Mouse (Mus musculus): ENCODE results near the gene Cyb5r1. TPM values are rescaled to one million over a fixed set of nuclear protein-coding genes. Genes with fewer than 3 reads are reported as not detected.

Cyb5r1 gene
- polyA plus RNA-seq (2014; fragmentation: Illumina TruSeq; extraction: RNeasy Lipid Tissue Mini Kit (QIAGEN cat#74804); ENCODE audit: low read depth, low replicate concordance), result 27.2 TPM

GRCm38 (mm10) chr1:134405509-134406413 lies at the start of gene Cyb5r1:
Gene Cyb5r1, plus strand, starts transcription at chr1:134405559.

GRCm38 (mm10) chr1:134361857-134362212 lies 43.5 kb upstream of the Cyb5r1 start, which contains the start of gene Tmem183a:
Gene Tmem183a, minus strand, starts transcription at chr1:134361979.

GRCm38 (mm10) chr1:134385666-134386065 lies 19.7 kb upstream of the Cyb5r1 start, which contains the start of gene 4933406M09Rik:
Gene 4933406M09Rik, plus strand, starts transcription at chr1:134385940.

DNA sequence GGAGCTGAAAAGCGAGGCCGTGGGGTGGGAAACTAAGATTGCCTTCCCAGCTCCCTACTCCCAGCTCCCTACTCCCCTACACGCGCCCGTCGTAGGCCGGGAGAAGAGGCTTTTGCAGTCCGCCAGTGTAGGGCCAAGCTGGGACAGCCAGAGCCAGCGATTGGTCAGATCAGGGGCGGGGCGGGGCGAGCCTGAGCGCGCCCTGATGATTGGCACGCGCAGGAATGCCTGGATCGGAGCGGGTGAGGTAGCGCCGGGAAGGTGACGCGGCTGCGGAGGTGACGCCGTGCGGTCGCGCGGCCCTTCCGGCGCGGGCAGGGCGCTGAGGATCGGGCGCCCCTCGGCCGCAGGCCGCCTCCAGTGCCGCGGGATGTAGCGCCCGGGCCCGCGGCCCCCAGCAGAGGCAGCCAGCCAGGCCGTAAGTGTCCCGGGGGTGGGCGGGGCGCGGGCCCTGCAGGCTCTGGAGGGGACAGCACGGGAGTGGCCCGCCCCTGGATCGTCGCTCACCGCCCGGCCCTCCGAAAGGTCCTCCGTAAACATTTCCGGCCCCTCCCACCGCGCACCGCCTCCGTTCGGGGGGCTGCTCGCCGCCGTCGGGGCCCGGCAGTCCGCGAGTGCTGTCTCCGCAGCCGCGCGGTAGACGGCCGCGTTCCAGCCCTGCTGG lies 9.9 kb downstream of the Cyb5r1 start, which contains the start of gene Adipor1:
TSS of gene Adipor1 (plus strand) at position 211 of the 664 bp plus-strand sequence.

GRCm38 (mm10) chr1:134454904-134455824 lies 49.8 kb downstream of the Cyb5r1 start, which contains the start of gene Klhl12:
Gene Klhl12, plus strand, starts transcription at chr1:134455531.

Other genes with a start within 250 kb of the Cyb5r1 start
- gene Chil1, start 223.4 kb upstream of the Cyb5r1 start, polyA plus RNA-seq (2014; fragmentation: Illumina TruSeq; extraction: RNeasy Lipid Tissue Mini Kit (QIAGEN cat#74804); ENCODE audit: low read depth, low replicate concordance), result 0.93 TPM
- not detected for gene Mybph, start 212.1 kb upstream of the Cyb5r1 start, polyA plus RNA-seq (2014; fragmentation: Illumina TruSeq; extraction: RNeasy Lipid Tissue Mini Kit (QIAGEN cat#74804); ENCODE audit: low read depth, low replicate concordance)
- gene Adora1, start 170.1 kb upstream of the Cyb5r1 start, polyA plus RNA-seq (2014; fragmentation: Illumina TruSeq; extraction: RNeasy Lipid Tissue Mini Kit (QIAGEN cat#74804); ENCODE audit: low read depth, low replicate concordance), result 109 TPM
- not detected for gene Myog, start 115.6 kb upstream of the Cyb5r1 start, polyA plus RNA-seq (2014; fragmentation: Illumina TruSeq; extraction: RNeasy Lipid Tissue Mini Kit (QIAGEN cat#74804); ENCODE audit: low read depth, low replicate concordance)
- gene Ppfia4, start 72.6 kb upstream of the Cyb5r1 start, polyA plus RNA-seq (2014; fragmentation: Illumina TruSeq; extraction: RNeasy Lipid Tissue Mini Kit (QIAGEN cat#74804); ENCODE audit: low read depth, low replicate concordance), result not detected
- 53.5 TPM for gene Tmem183a, start 43.6 kb upstream of the Cyb5r1 start, polyA plus RNA-seq (2014; fragmentation: Illumina TruSeq; extraction: RNeasy Lipid Tissue Mini Kit (QIAGEN cat#74804); ENCODE audit: low read depth, low replicate concordance)
- gene 4933406M09Rik, start 19.6 kb upstream of the Cyb5r1 start, polyA plus RNA-seq (2014; fragmentation: Illumina TruSeq; extraction: RNeasy Lipid Tissue Mini Kit (QIAGEN cat#74804); ENCODE audit: low read depth, low replicate concordance), result not detected
- 92.5 TPM for gene Adipor1, start 9.8 kb downstream of the Cyb5r1 start, polyA plus RNA-seq (2014; fragmentation: Illumina TruSeq; extraction: RNeasy Lipid Tissue Mini Kit (QIAGEN cat#74804); ENCODE audit: low read depth, low replicate concordance)
- gene Klhl12, start 50.0 kb downstream of the Cyb5r1 start, polyA plus RNA-seq (2014; fragmentation: Illumina TruSeq; extraction: RNeasy Lipid Tissue Mini Kit (QIAGEN cat#74804); ENCODE audit: low read depth, low replicate concordance), result 35.5 TPM
- gene Rabif, start 89.1 kb downstream of the Cyb5r1 start, polyA plus RNA-seq (2014; fragmentation: Illumina TruSeq; extraction: RNeasy Lipid Tissue Mini Kit (QIAGEN cat#74804); ENCODE audit: low read depth, low replicate concordance), result 67.6 TPM
- not detected for gene Mgat4e, start 144.1 kb downstream of the Cyb5r1 start, polyA plus RNA-seq (2014; fragmentation: Illumina TruSeq; extraction: RNeasy Lipid Tissue Mini Kit (QIAGEN cat#74804); ENCODE audit: low read depth, low replicate concordance)
- gene Kdm5b, start 154.6 kb downstream of the Cyb5r1 start, polyA plus RNA-seq (2014; fragmentation: Illumina TruSeq; extraction: RNeasy Lipid Tissue Mini Kit (QIAGEN cat#74804); ENCODE audit: low read depth, low replicate concordance), result 21.9 TPM
- not detected for gene Syt2, start 241.1 kb downstream of the Cyb5r1 start, polyA plus RNA-seq (2014; fragmentation: Illumina TruSeq; extraction: RNeasy Lipid Tissue Mini Kit (QIAGEN cat#74804); ENCODE audit: low read depth, low replicate concordance)